In genomic region chr10:86707134-86707533, GRCm38 (mm10) we compare ENCODE assay signal across 1 mouse cellular context.
A peak's percentile ranks its signal among the peaks of the same experiment; 100 is the strongest.
TF ChIP-seq lines count a peak whose summit lies in the region.

No protein-coding gene starts in this region.

TF ChIP-seq in CH12.LX, 34 proteins besides CTCF, POLR2A, EP300 and RAD21 (continued from another document):
- TF ChIP-seq POLR2AphosphoS2 (IDR thresholded peaks at IDR 0.05; ENCODE audit: low read depth, low read length) = 0 out of 2 replicates have a peak, but pooled peaks have one; percentile 11
- peak; percentile 76; the same call in 1 of the 2 replicates for TF ChIP-seq MEF2A (IDR thresholded peaks at IDR 0.05; ENCODE audit: borderline replicate concordance, low read depth, low read length)
- peak; percentile 47; the same call in 1 of the 2 replicates for TF ChIP-seq RCOR1 (conservative IDR thresholded peaks at IDR 0.05; ENCODE audit: low read depth, low read length)
- TF ChIP-seq ZC3H11A (IDR thresholded peaks at IDR 0.05; ENCODE audit: low read depth, low read length) = no peak
- TF ChIP-seq ETS1 (conservative IDR thresholded peaks at IDR 0.05; ENCODE audit: low read depth, low read length) = peak; percentile 72; the same call in 1 of the 2 replicates
- TF ChIP-seq NRF1 (IDR thresholded peaks at IDR 0.05; ENCODE audit: low read depth, low read length) = no peak
- TF ChIP-seq MAZ (IDR thresholded peaks at IDR 0.05; ENCODE audit: low read depth, low read length) = peak; percentile 66; the same call in 1 of the 2 replicates
- no peak for TF ChIP-seq E2F4 (IDR thresholded peaks at IDR 0.05; ENCODE audit: insufficient replicate concordance, low read depth, low read length)
- TF ChIP-seq TCF12 (IDR thresholded peaks at IDR 0.05; ENCODE audit: low read depth, low read length) = peak; percentile 92
- no peak for TF ChIP-seq NELFE (IDR thresholded peaks at IDR 0.05; ENCODE audit: low read depth, low read length)
- peak; percentile 58; the same call in 1 of the 2 replicates for TF ChIP-seq CHD2 (IDR thresholded peaks at IDR 0.05; ENCODE audit: low read length)
- no peak for TF ChIP-seq MAX (IDR thresholded peaks at IDR 0.05; ENCODE audit: low read length)
- peak; percentile 48; the same call in 1 of the 2 replicates for TF ChIP-seq MAFK (IDR thresholded peaks at IDR 0.05; ENCODE audit: insufficient replicate concordance, low read length)
- TF ChIP-seq ZKSCAN1 (IDR thresholded peaks at IDR 0.05; ENCODE audit: borderline replicate concordance, low read depth, low read length) = no peak
- peak; percentile 56 for TF ChIP-seq BHLHE40 (IDR thresholded peaks at IDR 0.05; ENCODE audit: low read depth, low read length)
- TF ChIP-seq GABPA (IDR thresholded peaks at IDR 0.05; ENCODE audit: insufficient replicate concordance, low read depth, low read length) = no peak
- TF ChIP-seq ZMIZ1 (IDR thresholded peaks at IDR 0.05; ENCODE audit: low read depth, low read length) = no peak
- peak; percentile 94 for TF ChIP-seq IRF4 (IDR thresholded peaks at IDR 0.05; ENCODE audit: low read depth, low read length)
- TF ChIP-seq KAT2A (IDR thresholded peaks at IDR 0.05; ENCODE audit: insufficient replicate concordance, low read length) = no peak
- TF ChIP-seq SMC3 (IDR thresholded peaks at IDR 0.05; ENCODE audit: low read depth, low read length) = no peak
- no peak for TF ChIP-seq ELF1 (IDR thresholded peaks at IDR 0.05; ENCODE audit: low read depth, low read length)
- TF ChIP-seq USF2 (conservative IDR thresholded peaks at IDR 0.05; ENCODE audit: low read depth, low read length) = no peak
